In the genomic region with DNA sequence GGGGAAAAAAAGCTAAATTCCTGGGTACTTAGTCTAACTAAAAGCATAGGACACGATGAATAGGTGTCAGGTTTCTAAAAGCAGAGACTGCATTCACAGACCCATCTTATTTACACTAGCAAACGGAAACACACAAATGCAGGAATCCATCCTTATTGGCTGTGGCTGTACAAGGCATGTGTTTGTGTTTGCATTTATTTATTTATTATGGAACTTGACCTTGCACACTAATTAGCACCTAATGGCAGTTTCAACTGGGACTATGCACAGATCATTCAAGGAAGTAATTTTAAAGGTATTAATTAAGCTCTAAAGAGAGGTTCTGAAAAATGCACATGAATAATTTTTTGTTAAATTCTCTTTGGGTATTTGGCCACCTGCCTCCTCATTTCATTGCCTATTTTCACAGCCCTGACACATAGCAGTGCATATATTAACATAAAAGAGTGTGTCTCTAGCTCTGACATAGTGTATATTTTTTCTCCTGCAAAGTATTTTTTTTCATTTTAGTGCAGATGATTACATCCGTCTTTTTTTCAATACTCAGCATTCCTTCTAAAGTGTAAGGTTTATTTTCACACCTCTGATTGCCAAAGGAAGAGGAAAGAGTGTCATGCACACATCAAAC, we compare ENCODE assay signal across 26 mouse cellular contexts.
A peak's percentile ranks its signal among the peaks of the same experiment; 100 is the strongest.
DNase-seq lines count a peak whose midpoint lies in the region; ATAC-seq and TF ChIP-seq lines count a peak whose summit lies in the region.
"Had no signal": no experiment of that assay in that cellular context is flagged by ENCODE, and none has a peak within 500 bp of the region (broad histone marks: within the 10 kb centered on the region; RNA-seq: fewer than 3 reads in every experiment).

No protein-coding gene starts in this region.

- no peak for ATAC-seq in embryonic facial prominence, embryonic 11.5 days (replicated peaks; ENCODE audit: insufficient number of reproducible peaks, low FRiP score, low TSS enrichment, low read depth)
- 0 out of 2 replicates have a peak, but pooled peaks have one; percentile 24 for ATAC-seq in midbrain, embryonic 11.5 days (ENCODE audit: low FRiP score)
- ATAC-seq in midbrain, postnatal 0 days (ENCODE audit: low FRiP score) = no peak
- peak; percentile 73; the same call in 1 of the 2 replicates for ATAC-seq in forebrain, embryonic 12.5 days (ENCODE audit: low FRiP score)
- no peak for ATAC-seq in midbrain, embryonic 14.5 days (ENCODE audit: low FRiP score, low TSS enrichment)
- no peak for ATAC-seq in kidney, embryonic 16.5 days (ENCODE audit: low FRiP score, low TSS enrichment)
- ATAC-seq: inflammation-experienced regulatory T-cells, adult 6 months had no signal

- H3K27me3 ChIP-seq in embryonic facial prominence, embryonic 11.5 days (ENCODE audit: control insufficient read depth, insufficient read depth, low read length) = no peaks in the 10 kb centered on the region
- H3K27me3 ChIP-seq in embryonic facial prominence, embryonic 10.5 days (replicated peaks; ENCODE audit: low read depth, poor library complexity, severe bottlenecking) = no peaks in the 10 kb centered on the region
- H3K27me3 ChIP-seq in midbrain, embryonic 11.5 days (ENCODE audit: control insufficient read depth, insufficient read depth, low read length) = no peaks in the 10 kb centered on the region
- no peaks in the 10 kb centered on the region for H3K27me3 ChIP-seq in midbrain, postnatal 0 days (ENCODE audit: insufficient read depth, low read length)
- H3K27me3 ChIP-seq in forebrain, embryonic 12.5 days = no peaks in the 10 kb centered on the region
- no peaks in the 10 kb centered on the region for H3K27me3 ChIP-seq in midbrain, embryonic 14.5 days (ENCODE audit: control insufficient read depth, insufficient read depth, low read length)
- no peaks in the 10 kb centered on the region for H3K27me3 ChIP-seq in kidney, embryonic 16.5 days (ENCODE audit: insufficient read depth, low read length)
- H3K27me3 ChIP-seq: limb, embryonic 15.5 days; megakaryocyte, embryonic 14.5 days; neural tube, embryonic 13.5 days had no signal

- no peaks in the 10 kb centered on the region for H3K36me3 ChIP-seq in embryonic facial prominence, embryonic 11.5 days (replicated peaks; ENCODE audit: control insufficient read depth, insufficient read depth, low read depth, low read length)
- H3K36me3 ChIP-seq in embryonic facial prominence, embryonic 10.5 days (replicated peaks) = no peaks in the 10 kb centered on the region
- no peaks in the 10 kb centered on the region for H3K36me3 ChIP-seq in midbrain, embryonic 11.5 days (ENCODE audit: control insufficient read depth, insufficient read depth, low read length)
- H3K36me3 ChIP-seq in midbrain, postnatal 0 days (ENCODE audit: insufficient read depth, low read length) = no peaks in the 10 kb centered on the region
- no peaks in the 10 kb centered on the region for H3K36me3 ChIP-seq in forebrain, embryonic 12.5 days (replicated peaks)
- no peaks in the 10 kb centered on the region for H3K36me3 ChIP-seq in midbrain, embryonic 14.5 days (ENCODE audit: control insufficient read depth, insufficient read depth, low read length)
- H3K36me3 ChIP-seq in kidney, embryonic 16.5 days (ENCODE audit: insufficient read depth, low read length) = no peaks in the 10 kb centered on the region
- H3K36me3 ChIP-seq: limb, embryonic 15.5 days; neural tube, embryonic 13.5 days had no signal

- H3K4me3 ChIP-seq in embryonic facial prominence, embryonic 11.5 days (ENCODE audit: low read depth, low read length) = no peak overlapping the region
- no peak overlapping the region for H3K4me3 ChIP-seq in embryonic facial prominence, embryonic 10.5 days
- H3K4me3 ChIP-seq in midbrain, embryonic 11.5 days (ENCODE audit: low read depth, low read length) = no peak overlapping the region
- no peak overlapping the region for H3K4me3 ChIP-seq in midbrain, postnatal 0 days (ENCODE audit: low read depth, low read length)
- no peak overlapping the region for H3K4me3 ChIP-seq in forebrain, embryonic 12.5 days (replicated peaks)
- H3K4me3 ChIP-seq in midbrain, embryonic 14.5 days (replicated peaks; ENCODE audit: low read depth, low read length) = no peak overlapping the region
- no peak overlapping the region for H3K4me3 ChIP-seq in kidney, embryonic 16.5 days (ENCODE audit: low read length)
- H3K4me3 ChIP-seq: gastrocnemius, adult 2 months; limb, embryonic 15.5 days; megakaryocyte, embryonic 14.5 days; myocyte; neural tube, embryonic 13.5 days had no signal

- no peak overlapping the region for H3K27ac ChIP-seq in embryonic facial prominence, embryonic 11.5 days (replicated peaks; ENCODE audit: low read depth, low read length)
- H3K27ac ChIP-seq in embryonic facial prominence, embryonic 10.5 days (replicated peaks) = no peak overlapping the region
- no peak overlapping the region for H3K27ac ChIP-seq in midbrain, embryonic 11.5 days (ENCODE audit: low read depth, low read length)
- no peak overlapping the region for H3K27ac ChIP-seq in midbrain, postnatal 0 days (ENCODE audit: low read depth, low read length)
- no peak overlapping the region for H3K27ac ChIP-seq in forebrain, embryonic 12.5 days
- H3K27ac ChIP-seq in midbrain, embryonic 14.5 days (replicated peaks; ENCODE audit: low read depth, low read length) = no peak overlapping the region
- no peak overlapping the region for H3K27ac ChIP-seq in kidney, embryonic 16.5 days (ENCODE audit: low read length)
- H3K27ac ChIP-seq: gastrocnemius, adult 2 months; hindbrain, embryonic 14.5 days; kidney, postnatal 0 days; limb, embryonic 15.5 days; liver, embryonic 14.5 days; neural tube, embryonic 13.5 days had no signal

- no peaks in the 10 kb centered on the region for H3K4me1 ChIP-seq in embryonic facial prominence, embryonic 11.5 days (ENCODE audit: control insufficient read depth, insufficient read depth, low read length)
- H3K4me1 ChIP-seq in embryonic facial prominence, embryonic 10.5 days = peaks cover 13% of the 10 kb centered on the region
- H3K4me1 ChIP-seq in midbrain, embryonic 11.5 days (ENCODE audit: control insufficient read depth, insufficient read depth, low read length) = no peaks in the 10 kb centered on the region
- no peaks in the 10 kb centered on the region for H3K4me1 ChIP-seq in midbrain, postnatal 0 days (ENCODE audit: insufficient read depth, low read length)
- H3K4me1 ChIP-seq in forebrain, embryonic 12.5 days = no peaks in the 10 kb centered on the region
- H3K4me1 ChIP-seq in midbrain, embryonic 14.5 days (ENCODE audit: control insufficient read depth, insufficient read depth, low read length) = no peaks in the 10 kb centered on the region
- no peaks in the 10 kb centered on the region for H3K4me1 ChIP-seq in kidney, embryonic 16.5 days (ENCODE audit: insufficient read depth, low read length)
- H3K4me1 ChIP-seq: limb, embryonic 15.5 days; megakaryocyte, embryonic 14.5 days; neural tube, embryonic 13.5 days had no signal

- H3K9me3 ChIP-seq in embryonic facial prominence, embryonic 11.5 days (replicated peaks; ENCODE audit: control insufficient read depth, low read length) = no peaks in the 10 kb centered on the region
- no peaks in the 10 kb centered on the region for H3K9me3 ChIP-seq in embryonic facial prominence, embryonic 10.5 days
- no peaks in the 10 kb centered on the region for H3K9me3 ChIP-seq in midbrain, embryonic 11.5 days (ENCODE audit: control insufficient read depth, low read length)
- no peaks in the 10 kb centered on the region for H3K9me3 ChIP-seq in midbrain, postnatal 0 days (ENCODE audit: low read length)
- H3K9me3 ChIP-seq in forebrain, embryonic 12.5 days = no peaks in the 10 kb centered on the region
- no peaks in the 10 kb centered on the region for H3K9me3 ChIP-seq in midbrain, embryonic 14.5 days (ENCODE audit: control insufficient read depth, low read length)
- no peaks in the 10 kb centered on the region for H3K9me3 ChIP-seq in kidney, embryonic 16.5 days (ENCODE audit: low read length)
- H3K9me3 ChIP-seq: limb, embryonic 15.5 days; megakaryocyte, embryonic 14.5 days; neural tube, embryonic 13.5 days had no signal

- WGBS in embryonic facial prominence, embryonic 11.5 days = 21% methylated on average over 3 of the region's 3 CpGs
- WGBS in embryonic facial prominence, embryonic 10.5 days = 19% methylated on average over 3 of the region's 3 CpGs
- WGBS in midbrain, embryonic 11.5 days = 36% methylated on average over 3 of the region's 3 CpGs
- 36% methylated on average over 3 of the region's 3 CpGs for whole genome bisulfite sequencing in midbrain, postnatal 0 days
- WGBS in forebrain, embryonic 12.5 days = 28% methylated on average over 3 of the region's 3 CpGs
- WGBS in midbrain, embryonic 14.5 days = 44% methylated on average over 3 of the region's 3 CpGs
- 43% methylated on average over 3 of the region's 3 CpGs for WGBS in kidney, embryonic 16.5 days

- H3K4me2 ChIP-seq in embryonic facial prominence, embryonic 11.5 days (ENCODE audit: low read depth, low read length) = no peak overlapping the region
- no peak overlapping the region for H3K4me2 ChIP-seq in midbrain, embryonic 11.5 days
- H3K4me2 ChIP-seq in midbrain, postnatal 0 days (ENCODE audit: low read depth, low read length, poor library complexity, severe bottlenecking) = no peak overlapping the region
- no peak overlapping the region for H3K4me2 ChIP-seq in forebrain, embryonic 12.5 days
- H3K4me2 ChIP-seq in midbrain, embryonic 14.5 days (ENCODE audit: low read length) = no peak overlapping the region
- H3K4me2 ChIP-seq in kidney, embryonic 16.5 days (replicated peaks; ENCODE audit: low read depth, low read length) = no peak overlapping the region
- H3K4me2 ChIP-seq: hindbrain, embryonic 14.5 days; limb, embryonic 15.5 days; lung, embryonic 14.5 days; neural tube, embryonic 13.5 days had no signal

- no peak for TF ChIP-seq CTCF in midbrain, postnatal 0 days (IDR thresholded peaks at IDR 0.05)

- DNase-seq in embryonic facial prominence, embryonic 11.5 days (ENCODE audit: low spot score) = peak; percentile 31
- DNase-seq in embryonic facial prominence, embryonic 10.5 days (ENCODE audit: low spot score) = no peak
- DNase-seq in midbrain, embryonic 11.5 days (ENCODE audit: low spot score, missing footprints) = no peak
- DNase-seq in midbrain, postnatal 0 days (ENCODE audit: low spot score) = no peak
- peak; percentile 25 for DNase-seq in midbrain, embryonic 14.5 days
- no peak for DNase-seq in ovary, postnatal 36 days (ENCODE audit: low spot score)
- DNase-seq: adrenal gland, postnatal 14 days; cerebellum, adult 11-12 months; cerebellum, postnatal 10 days; gastrocnemius, adult 2 months; kidney, adult 18-20 months; layer of hippocampus, postnatal 36 days; lung, embryonic 14.5 days; lung, postnatal 36 days; right cerebral cortex, postnatal 4 days; thymus, postnatal 36 days had no signal

- no peak overlapping the region for H3K9ac ChIP-seq in embryonic facial prominence, embryonic 11.5 days (replicated peaks; ENCODE audit: low read length)
- no peak overlapping the region for H3K9ac ChIP-seq in midbrain, embryonic 11.5 days (ENCODE audit: low read length)
- no peak overlapping the region for H3K9ac ChIP-seq in midbrain, postnatal 0 days (replicated peaks; ENCODE audit: low read length, poor library complexity, severe bottlenecking)
- no peak overlapping the region for H3K9ac ChIP-seq in forebrain, embryonic 12.5 days
- no peak overlapping the region for H3K9ac ChIP-seq in midbrain, embryonic 14.5 days (replicated peaks; ENCODE audit: low read length)
- H3K9ac ChIP-seq in kidney, embryonic 16.5 days (replicated peaks; ENCODE audit: low read length) = no peak overlapping the region
- H3K9ac ChIP-seq: hindbrain, embryonic 14.5 days; limb, embryonic 15.5 days; liver, embryonic 14.5 days; lung, embryonic 14.5 days; neural tube, embryonic 13.5 days had no signal

Comparison
In these comparisons a context has a peak if more than half of its experiments do, and no peak if none do; other contexts are left out.
1. ATAC-seq: peak in midbrain, embryonic 11.5 days (single experiment) and forebrain, embryonic 12.5 days (single experiment); none in embryonic facial prominence, embryonic 11.5 days (single experiment), midbrain, postnatal 0 days (single experiment), midbrain, embryonic 14.5 days (single experiment) and kidney, embryonic 16.5 days (single experiment).
2. DNase-seq: peak in embryonic facial prominence, embryonic 11.5 days (single experiment) and midbrain, embryonic 14.5 days (single experiment); none in embryonic facial prominence, embryonic 10.5 days (single experiment), midbrain, embryonic 11.5 days (single experiment), midbrain, postnatal 0 days (single experiment) and ovary, postnatal 36 days (single experiment).